Mouse (Mus musculus): ENCODE measurements around the gene Ctdnep1. TPM values are rescaled to one million over a fixed set of nuclear protein-coding genes. Genes with fewer than 3 reads are reported as not detected.

The Ctdnep1 gene
- polyA plus RNA-seq, 1 experiment: 133 TPM

DNA sequence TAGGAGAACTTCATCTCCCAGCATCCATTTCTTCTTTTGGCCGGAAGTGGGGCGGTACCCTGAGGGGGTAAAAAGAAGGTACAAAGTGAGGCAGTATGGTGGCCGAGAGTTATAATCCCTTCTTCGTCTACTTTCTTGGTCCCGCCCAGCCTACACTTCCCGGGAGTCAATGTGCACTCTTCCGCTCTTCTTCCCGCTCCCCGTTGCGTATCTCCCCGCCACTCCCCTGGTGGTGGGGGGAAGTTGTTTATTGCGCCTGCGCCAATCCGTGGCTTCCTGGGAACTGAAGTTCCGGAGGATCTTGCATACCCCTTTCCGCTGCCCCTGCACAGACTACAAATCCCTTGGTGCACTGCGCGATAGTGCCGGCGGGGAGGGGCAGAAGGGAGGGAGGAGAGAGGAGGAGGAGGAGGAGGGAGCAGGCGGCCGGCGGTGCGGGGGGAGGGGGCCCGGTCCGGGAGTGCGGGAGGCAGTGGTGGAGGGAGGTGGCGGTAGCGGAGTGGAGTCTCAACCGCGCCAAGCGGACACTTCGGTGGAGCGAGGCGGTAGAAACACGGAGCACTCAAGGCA, 14.5 kb downstream of the Ctdnep1 start, which contains the start of gene Phf23:
Phf23 (plus strand) TSS at position 387 of the 570 bp plus-strand sequence.
- Histone ChIP-seq H3K4me3 (ENCODE audit: control insufficient read depth, insufficient read depth, low read length) (peak within 1 kb of the TSS; percentile 88), H3K36me3 (ENCODE audit: control insufficient read depth, insufficient read depth, low read length) (peaks cover 17% of the 10 kb centered on the region), H3K27ac (ENCODE audit: control insufficient read depth, insufficient read depth, low read length) (peak within 1 kb of the TSS; percentile 91), H3K27me3 (ENCODE audit: control insufficient read depth, insufficient read depth, low read length) (no peaks in the 10 kb centered on the region), H3K4me1 (replicated peaks; ENCODE audit: control insufficient read depth, insufficient read depth, low read length) (peaks cover 15% of the 10 kb centered on the region)
- TF ChIP-seq POLR2A (IDR thresholded peaks at IDR 0.05; ENCODE audit: control insufficient read depth, extremely low read depth, insufficient read depth, low read length, poor library complexity) (peak; percentile 73; the same call in 1 of the 2 replicates), CTCF (IDR thresholded peaks at IDR 0.05; ENCODE audit: borderline replicate concordance, control insufficient read depth, extremely low read depth, insufficient read depth, low read length, poor library complexity) (peak; percentile 86)
- under 1% methylated on average over 36 of the region's 36 CpGs for WGBS
- peak; percentile 99 for DNase-seq

- Histone ChIP-seq H3K4me1 (replicated peaks; ENCODE audit: control insufficient read depth, insufficient read depth, low read length) (peaks cover 15% of the 10 kb centered on the region), H3K36me3 (ENCODE audit: control insufficient read depth, insufficient read depth, low read length) (peaks cover 17% of the 10 kb centered on the region), H3K27me3 (ENCODE audit: control insufficient read depth, insufficient read depth, low read length) (no peaks in the 10 kb centered on the region), H3K4me3 (ENCODE audit: control insufficient read depth, insufficient read depth, low read length) (peak overlapping the region; percentile 88), H3K27ac (ENCODE audit: control insufficient read depth, insufficient read depth, low read length) (peak overlapping the region; percentile 91)
- WGBS: 2% methylated on average over 66 of the region's 66 CpGs
- no peak for TF ChIP-seq CTCF (IDR thresholded peaks at IDR 0.05; ENCODE audit: borderline replicate concordance, control insufficient read depth, extremely low read depth, insufficient read depth, low read length, poor library complexity)
- TF ChIP-seq POLR2A (IDR thresholded peaks at IDR 0.05; ENCODE audit: control insufficient read depth, extremely low read depth, insufficient read depth, low read length, poor library complexity): no peak
- peak; percentile 78 for DNase-seq
Observed at GRCm38 (mm10) chr11:69996161-69997061, 15.5 kb downstream of the Ctdnep1 start.

GRCm38 (mm10) chr11:69997070-69997509, 16.1 kb downstream of the Ctdnep1 start:
- peaks cover 17% of the 10 kb centered on the region for H3K36me3 ChIP-seq (ENCODE audit: control insufficient read depth, insufficient read depth, low read length)
- H3K4me3 ChIP-seq (ENCODE audit: control insufficient read depth, insufficient read depth, low read length): peak overlapping the region; percentile 88
- peaks cover 15% of the 10 kb centered on the region for H3K4me1 ChIP-seq (replicated peaks; ENCODE audit: control insufficient read depth, insufficient read depth, low read length)
- WGBS: 2% methylated on average over 42 of the region's 44 CpGs
- peak overlapping the region; percentile 91 for H3K27ac ChIP-seq (ENCODE audit: control insufficient read depth, insufficient read depth, low read length)
- no peaks in the 10 kb centered on the region for H3K27me3 ChIP-seq (ENCODE audit: control insufficient read depth, insufficient read depth, low read length)
- TF ChIP-seq CTCF (IDR thresholded peaks at IDR 0.05; ENCODE audit: borderline replicate concordance, control insufficient read depth, extremely low read depth, insufficient read depth, low read length, poor library complexity): no peak
- peak; percentile 70; the same call in 1 of the 2 replicates for TF ChIP-seq POLR2A (IDR thresholded peaks at IDR 0.05; ENCODE audit: control insufficient read depth, extremely low read depth, insufficient read depth, low read length, poor library complexity)
- peak; percentile 90 for DNase-seq

GRCm38 (mm10) chr11:69998567-69999491, 17.9 kb downstream of the Ctdnep1 start:
- Histone ChIP-seq H3K4me1 (replicated peaks; ENCODE audit: control insufficient read depth, insufficient read depth, low read length) (peaks cover 13% of the 10 kb centered on the region), H3K27ac (ENCODE audit: control insufficient read depth, insufficient read depth, low read length) (no peak overlapping the region), H3K4me3 (ENCODE audit: control insufficient read depth, insufficient read depth, low read length) (no peak overlapping the region), H3K27me3 (ENCODE audit: control insufficient read depth, insufficient read depth, low read length) (no peaks in the 10 kb centered on the region), H3K36me3 (ENCODE audit: control insufficient read depth, insufficient read depth, low read length) (peaks cover 17% of the 10 kb centered on the region)
- DNase-seq: peak; percentile 35
- 95% methylated on average over 27 of the region's 27 CpGs for WGBS
- TF ChIP-seq CTCF (IDR thresholded peaks at IDR 0.05; ENCODE audit: borderline replicate concordance, control insufficient read depth, extremely low read depth, insufficient read depth, low read length, poor library complexity): no peak
- no peak for TF ChIP-seq POLR2A (IDR thresholded peaks at IDR 0.05; ENCODE audit: control insufficient read depth, extremely low read depth, insufficient read depth, low read length, poor library complexity)

DNA sequence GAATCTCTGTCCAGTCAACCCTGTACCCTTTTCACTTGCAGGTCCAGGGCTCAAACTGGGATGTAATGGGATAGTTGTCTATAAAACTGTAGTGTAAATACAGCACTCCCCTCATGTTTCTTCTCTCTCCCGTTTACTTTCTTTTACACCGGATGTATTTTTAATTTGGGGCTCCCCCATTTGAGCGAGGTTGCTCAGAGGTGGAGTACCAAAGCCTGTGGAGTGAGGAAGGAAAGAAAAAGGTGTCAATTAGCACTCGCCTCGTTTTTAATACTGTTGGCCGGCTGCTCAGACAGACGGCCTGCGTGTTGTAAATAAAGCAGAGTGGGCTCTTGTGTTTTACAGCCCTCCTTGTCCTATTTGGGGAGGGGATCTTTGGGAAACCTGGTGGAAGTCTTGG, 18.7 kb downstream of the Ctdnep1 start:
- Histone ChIP-seq H3K27ac (ENCODE audit: control insufficient read depth, insufficient read depth, low read length) (peak overlapping the region; percentile 7; the same call in 1 of the 2 replicates), H3K4me1 (replicated peaks; ENCODE audit: control insufficient read depth, insufficient read depth, low read length) (peaks cover 13% of the 10 kb centered on the region), H3K27me3 (ENCODE audit: control insufficient read depth, insufficient read depth, low read length) (no peaks in the 10 kb centered on the region), H3K4me3 (ENCODE audit: control insufficient read depth, insufficient read depth, low read length) (no peak overlapping the region), H3K36me3 (ENCODE audit: control insufficient read depth, insufficient read depth, low read length) (peaks cover 17% of the 10 kb centered on the region)
- no peak for TF ChIP-seq CTCF (IDR thresholded peaks at IDR 0.05; ENCODE audit: borderline replicate concordance, control insufficient read depth, extremely low read depth, insufficient read depth, low read length, poor library complexity)
- TF ChIP-seq POLR2A (IDR thresholded peaks at IDR 0.05; ENCODE audit: control insufficient read depth, extremely low read depth, insufficient read depth, low read length, poor library complexity): no peak
- 89% methylated on average over 8 of the region's 8 CpGs for WGBS
- DNase-seq: no peak
